Mouse (Mus musculus): ENCODE measurements at regions not wholly inside any gene's neighbourhood (a gene's known extent, or its start where the extent isn't known, plus 50 kb on each side); places are given as distances from the start of the nearest gene placed in this dataset.

DNA sequence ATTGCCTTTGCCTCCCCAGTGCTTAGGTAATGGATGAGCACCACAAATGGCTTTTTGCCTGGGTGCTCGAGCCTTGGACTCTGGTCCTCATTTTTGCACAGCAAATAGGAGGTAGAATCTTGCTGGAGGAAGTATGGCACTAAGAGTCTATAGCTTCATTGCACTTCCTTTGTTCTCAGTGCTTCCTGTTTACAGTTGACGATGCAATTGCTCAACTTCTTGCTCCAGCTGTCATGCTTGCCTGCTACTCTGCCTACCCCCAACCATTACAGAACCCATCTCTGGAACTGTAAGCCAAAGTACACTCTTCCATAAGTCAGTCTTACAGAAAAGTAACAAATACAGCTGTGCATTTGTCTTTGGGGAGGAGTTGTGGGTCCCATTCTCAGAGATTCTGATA lies 79.8 kb upstream of the Slc7a14 start:
- no peak for DNase-seq

DNA sequence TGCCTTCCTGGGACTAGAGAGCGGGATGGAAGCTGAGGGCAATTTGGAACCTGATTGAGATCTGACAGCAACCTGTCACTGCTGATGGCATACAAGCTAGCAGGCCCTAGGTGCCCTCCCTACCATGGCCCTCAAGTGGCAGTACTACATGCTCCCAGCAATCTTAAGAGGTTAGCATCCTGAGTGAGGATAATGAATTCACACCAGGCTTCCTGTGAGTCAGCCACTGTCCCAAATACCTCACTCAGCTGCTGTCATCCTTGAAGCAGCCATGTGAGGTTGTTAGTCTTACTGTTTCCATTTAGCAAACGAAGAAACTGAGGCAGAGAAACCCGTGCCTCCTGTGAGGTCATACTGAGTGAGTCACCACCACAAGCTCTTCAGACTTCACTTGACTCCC lies 65.5 kb upstream of the Slc7a14 start:
- no peak for DNase-seq

DNA sequence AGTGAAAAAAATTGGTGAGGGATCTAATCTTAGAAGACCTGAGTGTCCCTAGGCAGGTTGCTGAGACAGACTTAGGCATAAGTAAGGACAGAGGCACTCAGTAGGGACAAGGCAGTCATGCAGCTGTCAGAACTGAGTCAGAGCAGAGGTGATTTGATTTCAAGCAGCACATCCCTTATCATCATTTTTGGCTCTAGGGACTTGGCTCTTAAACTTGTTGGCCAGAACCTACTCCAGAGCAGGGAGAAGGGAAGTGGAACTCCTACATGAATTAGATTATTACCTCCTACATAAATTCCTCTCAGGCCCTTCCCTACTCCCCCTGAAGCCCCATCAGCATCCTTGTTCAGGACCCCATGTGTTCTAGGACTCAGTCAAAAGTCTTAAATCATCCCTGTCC lies 63.9 kb upstream of the Slc7a14 start:
- DNase-seq, result no peak

DNA sequence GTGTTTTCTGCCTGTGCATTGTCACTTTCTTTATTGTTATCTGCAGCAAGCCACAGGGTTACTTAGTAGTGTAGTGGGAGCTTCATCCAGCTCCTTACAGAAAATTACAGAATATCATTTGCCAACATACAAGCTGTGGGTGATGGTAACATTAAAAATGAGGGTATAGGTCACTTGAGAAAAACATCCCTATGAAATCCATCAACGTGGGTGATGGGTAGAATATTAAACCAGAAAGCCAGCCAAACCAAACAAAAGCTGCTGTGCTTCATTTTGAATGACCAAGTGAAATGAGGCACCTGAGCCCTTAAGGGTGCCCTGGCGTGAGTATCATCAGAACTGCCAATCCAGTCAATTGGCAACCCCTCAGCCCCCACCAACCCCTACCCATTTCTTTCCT lies 58.1 kb upstream of the Slc7a14 start:
- no peak for DNase-seq
